Mouse (Mus musculus) embryonic fibroblast, embryonic 13.5 days (primary cell): ENCODE measurements at regions not wholly inside any gene's neighbourhood (a gene's known extent, or its start where the extent isn't known, plus 50 kb on each side); places are given as distances from the start of the nearest gene placed in this dataset.

Source experiments
- CTCF ChIP-seq: IDR thresholded peaks from 2 replicates; pipeline ENCODE4 v1.5.1; 2011; ENCODE audit warnings: mild to moderate bottlenecking, control low read depth, low read length, moderate library complexity, borderline replicate concordance; ENCODE audit not compliant: insufficient read depth
- POLR2A ChIP-seq: IDR thresholded peaks from 2 replicates; pipeline ENCODE4 v1.6.1; 2011; ENCODE audit warnings: low read depth, mild to moderate bottlenecking, control low read depth, low read length, moderate library complexity

DNA sequence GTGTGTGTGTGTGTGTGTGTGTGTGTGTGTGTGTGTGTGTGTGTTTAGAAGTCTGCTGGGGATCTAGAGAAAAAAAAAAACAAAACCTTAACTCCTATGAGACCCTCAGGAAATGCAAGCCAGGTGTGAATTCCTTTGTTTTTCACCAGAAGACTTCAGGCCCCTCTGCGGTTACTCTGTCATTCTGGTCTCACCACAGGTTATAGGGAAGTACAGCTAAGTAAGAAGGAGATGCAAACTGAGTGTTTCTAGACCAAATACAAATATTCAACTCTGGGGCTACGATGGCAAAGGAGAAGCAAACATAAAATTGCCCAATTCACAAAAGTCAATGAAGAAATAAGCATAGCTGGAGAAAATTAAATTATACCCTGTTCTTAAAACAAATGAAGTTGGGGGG, 54.9 kb upstream of the Basp1 start:
- TF ChIP-seq CTCF = no peak
- TF ChIP-seq POLR2A = no peak
